Mouse (Mus musculus) myocyte (in vitro differentiated cells): ENCODE measurements around the gene Krt12. TPM values are rescaled to one million over a fixed set of nuclear protein-coding genes. Genes with fewer than 3 reads are reported as not detected.

Experiments
- H3K27me3 ChIP-seq: one replicate; pipeline ENCODE4 v1.6.1; 2011; ENCODE audit not compliant: control insufficient read depth, insufficient read depth, insufficient read length
- H3K36me3 ChIP-seq: one replicate; pipeline ENCODE4 v1.6.1; 2011; ENCODE audit not compliant: control insufficient read depth, insufficient read depth
- H3K4me2 ChIP-seq: one replicate; pipeline ENCODE4 v1.6.1; 2011; ENCODE audit warnings: low read depth, control low read depth
- H3K4me3 ChIP-seq: one replicate; pipeline ENCODE4 v1.5.1; 2011; ENCODE audit warnings: mild to moderate bottlenecking, control low read depth, moderate library complexity
- H3K79me2 ChIP-seq: one replicate; pipeline ENCODE4 v1.6.1; 2011; ENCODE audit not compliant: control insufficient read depth, insufficient read depth
- H3ac ChIP-seq: one replicate; pipeline ENCODE4 v1.6.1; 2011; ENCODE audit not compliant: control insufficient read depth, insufficient read length
- CEBPB ChIP-seq: IDR thresholded peaks from 2 replicates; pipeline ENCODE4 v1.6.1; 2011; ENCODE audit warnings: mild to moderate bottlenecking, moderate library complexity; ENCODE audit not compliant: poor library complexity, insufficient read depth, severe bottlenecking
- E2F4 ChIP-seq: IDR thresholded peaks from one replicate; pipeline ENCODE4 v1.6.1; 2011; ENCODE audit warnings: mild to moderate bottlenecking, control low read depth, moderate library complexity; ENCODE audit not compliant: insufficient read depth
- MAX ChIP-seq: IDR thresholded peaks from one replicate; pipeline ENCODE4 v1.6.1; 2011; ENCODE audit warnings: low read depth, mild to moderate bottlenecking, control low read depth
- MYOD1 ChIP-seq, 3 experiments: IDR thresholded peaks; one replicate each; pipeline ENCODE4 v1.6.1; 2011; ENCODE audit warnings: control low read depth in 2 of 3, low read depth in 2 of 3, mild to moderate bottlenecking in 2 of 3, moderate library complexity in 1 of 3; ENCODE audit not compliant: insufficient read length in 2 of 3, control insufficient read depth in 1 of 3
- MYOG ChIP-seq, 3 experiments: IDR thresholded peaks; one replicate each; pipeline ENCODE4 v1.6.1; 2011; ENCODE audit warnings: control low read depth in 2 of 3, low read depth in 2 of 3, mild to moderate bottlenecking in 2 of 3; ENCODE audit not compliant: insufficient read length in 2 of 3, control insufficient read depth in 1 of 3, insufficient read depth in 1 of 3
- POLR2A ChIP-seq: IDR thresholded peaks from one replicate; pipeline ENCODE4 v1.6.1; 2011; ENCODE audit warnings: low read depth, mild to moderate bottlenecking, control low read depth, moderate library complexity; ENCODE audit not compliant: insufficient read length
- POLR2AphosphoS2 ChIP-seq: IDR thresholded peaks from one replicate; pipeline ENCODE4 v1.6.1; 2011; ENCODE audit warnings: low read depth, control low read depth; ENCODE audit not compliant: insufficient read length
- REST ChIP-seq: IDR thresholded peaks from one replicate; pipeline ENCODE4 v1.6.1; 2011; ENCODE audit warnings: mild to moderate bottlenecking, control low read depth, moderate library complexity; ENCODE audit not compliant: insufficient read depth, insufficient read length
- SRF ChIP-seq: IDR thresholded peaks from one replicate; pipeline ENCODE4 v1.6.1; 2011; ENCODE audit warnings: low read depth; ENCODE audit not compliant: control insufficient read depth, insufficient read length
- TCF12 ChIP-seq: IDR thresholded peaks from one replicate; pipeline ENCODE4 v1.6.1; 2011; ENCODE audit warnings: mild to moderate bottlenecking, control low read depth; ENCODE audit not compliant: poor library complexity, insufficient read depth, severe bottlenecking
- TCF3 ChIP-seq: IDR thresholded peaks from one replicate; pipeline ENCODE4 v1.6.1; 2011; ENCODE audit warnings: low read depth, control low read depth; ENCODE audit not compliant: insufficient read length
- USF1 ChIP-seq: IDR thresholded peaks from one replicate; pipeline ENCODE4 v1.6.1; 2011; ENCODE audit warnings: low read depth, mild to moderate bottlenecking, control low read depth, moderate library complexity
- polyA plus RNA-seq: library from polyadenylated mRNA; unstranded; fragments of >200 nt; fragmentation: generic; extraction: Trizol; gene quantifications from one replicate; pipeline ENCODE4 v1.2.1, GENCODE M21; 2012; ENCODE audit warnings: missing spikeins

The Krt12 gene
- polyA plus RNA-seq, 1 experiment, result not detected

DNA sequence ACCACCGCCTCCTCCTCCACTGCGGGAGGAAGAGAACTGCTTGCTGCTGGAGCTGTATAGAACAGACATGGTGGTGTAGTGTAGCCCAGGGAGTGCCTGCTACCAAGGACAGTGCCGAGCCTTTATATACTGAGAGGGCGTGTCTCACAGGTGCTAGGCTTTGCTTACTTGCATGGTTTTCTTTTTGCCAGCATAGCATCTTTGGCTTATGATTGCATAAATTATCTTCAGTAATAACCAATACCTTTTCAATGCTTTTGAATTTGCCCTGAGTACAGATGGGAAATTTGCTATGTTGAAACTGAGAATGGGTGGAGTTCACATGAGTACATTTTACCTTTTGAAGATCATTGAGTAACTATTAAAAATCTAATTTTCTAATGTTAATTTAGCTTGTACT, 32.8 kb downstream of the Krt12 start, which contains the start of gene Krt10:
Gene Krt10, minus strand, starts transcription at position 101 of the 400 bp plus-strand sequence.
- H3K4me3 ChIP-seq, result no peak within 1 kb of the TSS
- no peaks in the 10 kb centered on the region for H3K79me2 ChIP-seq
- H3K4me2 ChIP-seq, result no peak within 1 kb of the TSS
- no peaks in the 10 kb centered on the region for H3K27me3 ChIP-seq
- H3ac ChIP-seq, result no peak within 1 kb of the TSS
- no peaks in the 10 kb centered on the region for H3K36me3 ChIP-seq
- TF ChIP-seq REST (no peak), MYOD1 (IDR thresholded peaks at IDR 0.05; ENCODE audit: control insufficient read depth in 1 of 3, insufficient read length in 2 of 3, low read depth in 2 of 3) (no peak), MYOG (IDR thresholded peaks at IDR 0.05; ENCODE audit: control insufficient read depth in 1 of 3, insufficient read depth in 1 of 3, insufficient read length in 2 of 3, low read depth in 2 of 3) (no peak), TCF3 (no peak), MAX (no peak), TCF12 (no peak), CEBPB (no peak), POLR2A (no peak), USF1 (no peak), SRF (no peak), POLR2AphosphoS2 (no peak), E2F4 (no peak)

DNA sequence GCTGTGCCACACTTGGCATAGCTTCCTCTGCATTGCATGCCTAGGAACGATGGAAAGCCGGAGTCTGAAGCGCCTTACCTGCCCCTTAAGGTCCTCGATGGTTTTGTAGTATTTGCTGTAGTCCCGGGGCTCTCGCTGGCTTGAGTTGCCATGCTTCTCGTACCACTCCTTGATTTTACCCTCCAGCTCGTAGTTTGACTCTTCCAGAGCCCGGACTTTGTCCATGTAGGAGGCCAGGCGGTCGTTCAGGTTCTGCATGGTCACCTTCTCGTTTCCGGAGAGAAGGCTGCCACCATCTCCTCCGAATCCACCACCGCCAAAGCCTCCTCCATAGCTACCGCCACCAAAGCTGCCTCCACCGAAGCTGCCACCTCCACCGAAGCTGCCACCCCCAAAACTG, 33.4 kb downstream of the Krt12 start:
- Histone ChIP-seq H3K4me2 (no peak overlapping the region), H3K79me2 (no peaks in the 10 kb centered on the region), H3ac (no peak overlapping the region), H3K4me3 (no peak overlapping the region), H3K36me3 (no peaks in the 10 kb centered on the region), H3K27me3 (no peaks in the 10 kb centered on the region)
- TF ChIP-seq USF1, result no peak
- TF ChIP-seq SRF, result no peak
- TF ChIP-seq TCF3, result no peak
- TF ChIP-seq CEBPB, result no peak
- TF ChIP-seq E2F4, result no peak
- no peak for TF ChIP-seq MYOG (IDR thresholded peaks at IDR 0.05; ENCODE audit: control insufficient read depth in 1 of 3, insufficient read depth in 1 of 3, insufficient read length in 2 of 3, low read depth in 2 of 3)
- TF ChIP-seq TCF12, result no peak
- no peak for TF ChIP-seq REST
- no peak for TF ChIP-seq MYOD1 (IDR thresholded peaks at IDR 0.05; ENCODE audit: control insufficient read depth in 1 of 3, insufficient read length in 2 of 3, low read depth in 2 of 3)
- TF ChIP-seq MAX, result no peak
- TF ChIP-seq POLR2AphosphoS2, result no peak
- no peak for TF ChIP-seq POLR2A

DNA sequence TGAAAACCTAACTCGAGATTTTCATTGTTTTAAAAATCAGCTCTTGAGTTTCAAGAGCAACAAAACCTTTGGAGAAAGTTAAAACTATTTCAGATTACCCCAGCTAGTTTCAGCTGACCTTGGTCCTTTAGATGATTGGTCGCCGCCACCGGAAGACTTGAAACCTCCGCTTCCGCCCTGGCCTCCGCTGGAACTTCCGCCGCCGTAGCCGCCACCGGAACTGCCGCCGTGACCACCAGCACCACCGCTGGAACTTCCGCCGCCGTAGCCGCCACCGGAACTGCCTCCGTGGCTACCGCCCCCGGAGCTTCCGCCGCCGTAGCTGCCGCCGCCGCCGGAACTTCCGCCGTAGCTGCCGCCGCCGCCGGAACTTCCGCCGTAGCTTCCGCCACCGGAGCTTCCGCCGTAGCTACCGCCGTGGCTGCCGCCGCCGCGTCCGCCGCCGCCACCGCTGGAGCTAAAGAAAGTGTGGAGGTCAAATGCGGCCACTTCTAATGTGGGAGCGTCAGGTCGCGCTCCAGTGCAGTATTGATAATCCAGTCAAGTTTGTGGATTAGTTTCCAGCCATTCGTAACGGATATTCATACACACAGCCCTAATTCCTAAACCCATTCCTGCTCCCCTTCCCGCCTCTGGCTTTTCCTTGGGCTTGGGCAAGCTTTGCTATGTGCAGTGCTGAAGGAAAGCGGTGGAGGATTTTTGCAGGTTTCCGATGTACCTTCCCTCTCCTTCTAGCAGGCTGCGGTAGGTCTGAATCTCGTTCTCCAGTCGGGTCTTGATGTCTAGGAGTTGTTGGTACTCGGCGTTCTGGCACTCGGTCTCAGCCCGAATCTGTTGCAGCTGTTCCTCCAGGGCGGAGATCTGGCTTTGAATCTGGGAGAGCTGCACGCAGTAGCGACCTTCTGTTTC, 36.0 kb downstream of the Krt12 start:
- Histone ChIP-seq H3K79me2 (no peaks in the 10 kb centered on the region), H3K27me3 (no peaks in the 10 kb centered on the region), H3K36me3 (no peaks in the 10 kb centered on the region), H3K4me2 (peak overlapping the region; percentile 83), H3K4me3 (peak overlapping the region; percentile 48), H3ac (peak overlapping the region; percentile 54)
- no peak for TF ChIP-seq REST
- peak in 2 of 3 experiments; percentile 63 to 64 for TF ChIP-seq MYOD1 (IDR thresholded peaks at IDR 0.05; ENCODE audit: control insufficient read depth in 1 of 3, insufficient read length in 2 of 3, low read depth in 2 of 3)
- TF ChIP-seq MYOG (IDR thresholded peaks at IDR 0.05; ENCODE audit: control insufficient read depth in 1 of 3, insufficient read depth in 1 of 3, insufficient read length in 2 of 3, low read depth in 2 of 3), result peak; percentile 20 to 71 (median 71)
- no peak for TF ChIP-seq TCF12
- peak; percentile 55 for TF ChIP-seq POLR2AphosphoS2
- no peak for TF ChIP-seq E2F4
- no peak for TF ChIP-seq SRF
- peak; percentile 65 for TF ChIP-seq POLR2A
- TF ChIP-seq USF1, result no peak
- TF ChIP-seq TCF3, result no peak
- TF ChIP-seq CEBPB, result no peak

DNA sequence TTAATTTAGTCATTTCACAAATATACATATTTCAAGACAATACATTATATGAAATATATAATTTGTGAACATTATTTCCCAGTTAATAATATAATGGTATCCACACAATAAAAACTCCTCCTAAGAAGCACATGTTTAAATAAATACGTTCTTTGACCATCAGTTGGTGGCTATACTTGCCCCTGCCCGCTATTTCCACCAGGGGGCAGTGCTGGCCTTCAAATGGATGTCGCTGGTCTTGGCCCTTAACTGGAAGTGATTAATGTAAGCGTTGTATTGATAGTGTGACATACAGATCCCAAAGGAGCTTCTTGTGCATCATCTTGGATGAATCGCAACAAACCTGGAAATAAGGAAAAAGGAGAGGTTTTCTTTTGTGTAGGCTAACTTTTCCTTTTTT, 42.5 kb downstream of the Krt12 start:
- peaks cover 3% of the 10 kb centered on the region for H3K27me3 ChIP-seq
- no peaks in the 10 kb centered on the region for H3K79me2 ChIP-seq
- no peak overlapping the region for H3K4me2 ChIP-seq
- no peak overlapping the region for H3K4me3 ChIP-seq
- H3K36me3 ChIP-seq, result no peaks in the 10 kb centered on the region
- no peak for TF ChIP-seq SRF
- TF ChIP-seq TCF12, result no peak
- TF ChIP-seq POLR2AphosphoS2, result no peak
- TF ChIP-seq REST, result no peak
- no peak for TF ChIP-seq MYOG (IDR thresholded peaks at IDR 0.05; ENCODE audit: control insufficient read depth in 1 of 3, insufficient read depth in 1 of 3, insufficient read length in 2 of 3, low read depth in 2 of 3)
- TF ChIP-seq TCF3, result no peak
- no peak for TF ChIP-seq POLR2A
- no peak overlapping the region for H3ac ChIP-seq

DNA sequence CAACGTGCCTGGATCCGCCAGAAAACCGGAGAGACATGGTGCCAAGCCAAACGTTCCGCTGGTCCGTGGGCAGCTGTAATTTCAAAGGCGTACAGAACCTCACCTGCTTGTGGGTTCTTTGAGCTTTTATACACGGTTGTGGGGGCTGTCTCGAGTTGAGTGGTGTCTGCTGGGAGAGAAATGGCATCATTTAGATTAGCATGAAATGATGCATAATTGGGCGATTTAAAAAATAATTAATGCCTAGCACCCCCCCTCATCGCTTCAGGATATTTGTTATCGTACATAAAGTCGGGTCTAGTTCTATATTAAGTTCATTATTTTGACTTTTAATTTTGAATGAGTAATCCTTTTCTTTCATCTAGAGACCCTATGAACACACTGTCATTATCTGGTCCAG, 47.3 kb downstream of the Krt12 start, which contains the start of gene Krt28:
Gene Krt28, minus strand, starts transcription at position 101 of the 400 bp plus-strand sequence.
- Histone ChIP-seq H3K36me3 (no peaks in the 10 kb centered on the region), H3ac (no peak within 1 kb of the TSS), H3K4me2 (no peak within 1 kb of the TSS), H3K4me3 (no peak within 1 kb of the TSS), H3K27me3 (peaks cover 25% of the 10 kb centered on the region), H3K79me2 (no peaks in the 10 kb centered on the region)
- no peak for TF ChIP-seq MYOD1 (IDR thresholded peaks at IDR 0.05; ENCODE audit: control insufficient read depth in 1 of 3, insufficient read length in 2 of 3, low read depth in 2 of 3)
- no peak for TF ChIP-seq TCF3
- TF ChIP-seq E2F4, result no peak
- TF ChIP-seq POLR2A, result no peak
- no peak for TF ChIP-seq POLR2AphosphoS2
- no peak for TF ChIP-seq MYOG (IDR thresholded peaks at IDR 0.05; ENCODE audit: control insufficient read depth in 1 of 3, insufficient read depth in 1 of 3, insufficient read length in 2 of 3, low read depth in 2 of 3)
- TF ChIP-seq MAX, result no peak
- no peak for TF ChIP-seq REST
- TF ChIP-seq USF1, result no peak
- no peak for TF ChIP-seq TCF12
- TF ChIP-seq SRF, result no peak
